In the genomic region with DNA sequence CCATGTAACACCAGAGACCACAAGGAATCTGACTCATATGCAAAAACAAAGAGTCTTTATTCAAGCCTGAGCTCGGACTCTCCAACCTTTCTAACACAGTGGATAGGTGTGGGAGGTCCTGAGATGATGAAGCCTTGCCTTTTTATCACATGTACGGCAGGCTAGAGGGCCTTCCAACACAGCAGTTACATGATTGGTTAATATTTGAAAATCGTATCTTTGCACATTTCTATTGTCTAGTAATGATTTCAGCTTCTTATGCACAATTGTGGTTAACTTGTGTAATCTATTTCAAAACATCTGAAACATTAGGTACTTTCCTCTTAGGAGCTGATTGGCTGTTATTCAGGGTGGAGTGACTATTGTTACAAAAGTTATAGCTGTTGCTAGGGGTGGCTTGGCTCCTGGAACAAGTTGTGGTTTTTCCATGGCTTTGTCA, we compare ENCODE assay signal across 14 mouse cellular contexts. TPM values are rescaled to one million over a fixed set of nuclear protein-coding genes. Genes with fewer than 3 reads are reported as not detected.
DNase-seq lines count a peak whose midpoint lies in the region; ATAC-seq and TF ChIP-seq lines count a peak whose summit lies in the region.
"Had no signal": no experiment of that assay in that cellular context is flagged by ENCODE, and none has a peak within 500 bp of the region (broad histone marks: within the 10 kb centered on the region; RNA-seq: fewer than 3 reads in every experiment).

No protein-coding gene starts in this region.

- in situ Hi-C loops in CH12.LX (cut with MboI; ENCODE audit: low pct_ligation_motif_present, low pct_unique_long_range_greater_than_20kb, low sequenced_read_pairs): no loop called here

- peak; percentile 99 for DNase-seq in 3T3-L1 (ENCODE audit: low read depth, low spot score)
- peak; percentile 33 for DNase-seq in CH12.LX (ENCODE audit: extremely low read depth)
- no peak for DNase-seq in spleen, adult 18-20 months
- no peak for DNase-seq in hindbrain, embryonic 14.5 days (ENCODE audit: low spot score)
- DNase-seq in kidney, adult 8-10 months: no peak
- DNase-seq: cerebellum, postnatal 36 days; kidney, postnatal 36 days; retina, postnatal 1 day had no signal

- no peaks in the 10 kb centered on the region for H3K36me3 ChIP-seq in CH12.LX (replicated peaks in 1 of 2; ENCODE audit: control insufficient read depth in 1 of 2, insufficient read depth in 1 of 2, low read length in 1 of 2)
- no peaks in the 10 kb centered on the region for H3K36me3 ChIP-seq in liver, embryonic 15.5 days (replicated peaks)
- H3K36me3 ChIP-seq in hindbrain, embryonic 14.5 days (replicated peaks; ENCODE audit: control insufficient read depth, insufficient read depth): no peaks in the 10 kb centered on the region
- H3K36me3 ChIP-seq: heart, embryonic 10.5 days had no signal

- WGBS in liver, embryonic 15.5 days (ENCODE audit: insufficient replicate concordance): 35% methylated on average over 3 of the region's 3 CpGs
- WGBS in hindbrain, embryonic 14.5 days: 82% methylated on average over 3 of the region's 3 CpGs

- TF ChIP-seq EP300 in CH12.LX (IDR thresholded peaks at IDR 0.05; ENCODE audit: low read length): 0 out of 2 replicates have a peak, but pooled peaks have one; percentile 25

- H3K27me3 ChIP-seq in CH12.LX (replicated peaks): no peaks in the 10 kb centered on the region
- H3K27me3 ChIP-seq in liver, embryonic 15.5 days: no peaks in the 10 kb centered on the region
- no peaks in the 10 kb centered on the region for H3K27me3 ChIP-seq in hindbrain, embryonic 14.5 days (ENCODE audit: control insufficient read depth, insufficient read depth, low read length)

- H3K9me3 ChIP-seq in CH12.LX (replicated peaks; ENCODE audit: low read length): peaks cover 4% of the 10 kb centered on the region
- no peaks in the 10 kb centered on the region for H3K9me3 ChIP-seq in liver, embryonic 15.5 days (replicated peaks)
- peaks cover 13% of the 10 kb centered on the region for H3K9me3 ChIP-seq in hindbrain, embryonic 14.5 days (ENCODE audit: control insufficient read depth, low read length)
- H3K9me3 ChIP-seq: heart, embryonic 10.5 days had no signal

- TF ChIP-seq POLR2A in CH12.LX (IDR thresholded peaks at IDR 0.05; ENCODE audit: low read depth, low read length): no peak

- H3K4me3 ChIP-seq in CH12.LX (replicated peaks in 1 of 3; ENCODE audit: low read depth in 2 of 3, low read length in 2 of 3, poor library complexity in 1 of 3): no peak overlapping the region
- no peak overlapping the region for H3K4me3 ChIP-seq in liver, embryonic 15.5 days (replicated peaks)
- H3K4me3 ChIP-seq in hindbrain, embryonic 14.5 days (replicated peaks; ENCODE audit: low read length): no peak overlapping the region
- H3K4me3 ChIP-seq: heart, embryonic 10.5 days; left cerebral cortex, adult 2 months had no signal

- ATAC-seq in common myeloid progenitor, adult 5-6 weeks (replicated peaks; ENCODE audit: low read depth, poor library complexity, severe bottlenecking): peak; percentile 66
- ATAC-seq in liver, embryonic 15.5 days (ENCODE audit: insufficient read depth): peak; percentile 48
- no peak for ATAC-seq in hindbrain, embryonic 14.5 days (ENCODE audit: low FRiP score)
- ATAC-seq in erythroid progenitor cell, adult 5-6 weeks (replicated peaks; ENCODE audit: low FRiP score, poor library complexity, severe bottlenecking): no peak
- ATAC-seq: hindbrain, embryonic 16.5 days had no signal

- no peaks in the 10 kb centered on the region for H3K79me2 ChIP-seq in CH12.LX (replicated peaks; ENCODE audit: control insufficient read depth, extremely low read depth, insufficient read depth, poor library complexity, severe bottlenecking)

- no peak for TF ChIP-seq CTCF in CH12.LX (conservative IDR thresholded peaks at IDR 0.05 in 1 of 2, IDR thresholded peaks at IDR 0.05 in 1 of 2; ENCODE audit: low read depth in 2 of 2, low read length in 2 of 2)

- H3K27ac ChIP-seq in CH12.LX (ENCODE audit: insufficient read depth, low read depth): no peak overlapping the region
- no peak overlapping the region for H3K27ac ChIP-seq in liver, embryonic 15.5 days (replicated peaks)
- H3K27ac ChIP-seq in hindbrain, embryonic 14.5 days: no peak overlapping the region
- H3K27ac ChIP-seq: heart, embryonic 10.5 days; left cerebral cortex, adult 2 months had no signal

- no peak overlapping the region for H3K4me2 ChIP-seq in CH12.LX (ENCODE audit: insufficient read depth, low read depth, poor library complexity, severe bottlenecking)
- no peak overlapping the region for H3K4me2 ChIP-seq in liver, embryonic 15.5 days
- H3K4me2 ChIP-seq in hindbrain, embryonic 14.5 days (replicated peaks): no peak overlapping the region

- peaks cover 2 to 7% of the 10 kb centered on the region in 2 experiments; a peak in 2 of 4 replicates for H3K4me1 ChIP-seq in CH12.LX (ENCODE audit: control insufficient read depth in 1 of 2, insufficient read depth in 2 of 2)
- H3K4me1 ChIP-seq in liver, embryonic 15.5 days (replicated peaks): no peaks in the 10 kb centered on the region
- no peaks in the 10 kb centered on the region for H3K4me1 ChIP-seq in hindbrain, embryonic 14.5 days (replicated peaks; ENCODE audit: control insufficient read depth, insufficient read depth, low read length)
- H3K4me1 ChIP-seq: heart, embryonic 10.5 days had no signal

- H3K9ac ChIP-seq in CH12.LX (ENCODE audit: insufficient read depth, low read depth): no peak overlapping the region
- H3K9ac ChIP-seq in liver, embryonic 15.5 days: no peak overlapping the region
- no peak overlapping the region for H3K9ac ChIP-seq in hindbrain, embryonic 14.5 days

- no peak for TF ChIP-seq RAD21 in CH12.LX (IDR thresholded peaks at IDR 0.05; ENCODE audit: low read depth, low read length)

- dilution Hi-C loops in CH12.LX (cut with MboI; ENCODE audit: extremely low pct_ligation_motif_present, extremely low pct_unique_long_range_greater_than_20kb, low sequenced_read_pairs): no loop called here

TF ChIP-seq in CH12.LX, 34 proteins besides CTCF, POLR2A, EP300 and RAD21:
- TF ChIP-seq ELF1 (IDR thresholded peaks at IDR 0.05; ENCODE audit: low read depth, low read length): no peak
- TF ChIP-seq MEF2A (IDR thresholded peaks at IDR 0.05; ENCODE audit: borderline replicate concordance, low read depth, low read length): 0 out of 2 replicates have a peak, but pooled peaks have one; percentile 36
- TF ChIP-seq POLR2AphosphoS2 (IDR thresholded peaks at IDR 0.05; ENCODE audit: low read depth, low read length): no peak

RNA-seq across cellular contexts. Expression of a gene that starts 48.4 kb away (rescaled TPM):
- total RNA-seq in CH12.LX (2012; rRNA removed) (12.4 and 13.4 TPM in 2 replicates), CH12.LX (2014; rRNA removed) (20.9 and 25.3 TPM in 2 replicates)
- polyA plus RNA-seq in CH12.LX (2012; ENCODE audit: insufficient read length, low read depth): 14.7 and 15.5 TPM in 2 replicates
- 70.1 and 72.9 TPM in 2 replicates for total RNA-seq in common myeloid progenitor, adult 5-6 weeks (2017)
- 26.6 and 27.3 TPM in 2 replicates for polyA plus RNA-seq in liver, embryonic 15.5 days (2015; fragmentation: Nextera tagmentation; extraction: Ambion mirVana)
- polyA plus RNA-seq in hindbrain, embryonic 14.5 days (2014; fragmentation: Nextera tagmentation; extraction: Ambion mirVana): 28.4 and 30.0 TPM in 2 replicates
- total RNA-seq in erythroid progenitor cell, adult 5-6 weeks (2015; ENCODE audit: low replicate concordance): 113 and 155 TPM in 2 replicates
- total RNA-seq in erythroid progenitor cell, adult 5-6 weeks (2017; ENCODE audit: low replicate concordance): 109 and 117 TPM in 2 replicates

Comparison
In these comparisons a context has a peak if more than half of its experiments do, and no peak if none do; other contexts are left out.
1. DNase-seq: peak in 3T3-L1 (single experiment) and CH12.LX (single experiment); none in spleen, adult 18-20 months (0 of 2), hindbrain, embryonic 14.5 days (single experiment) and kidney, adult 8-10 months (0 of 2).
2. ATAC-seq: peak in common myeloid progenitor, adult 5-6 weeks (single experiment) and liver, embryonic 15.5 days (single experiment); none in hindbrain, embryonic 14.5 days (single experiment) and erythroid progenitor cell, adult 5-6 weeks (single experiment).